Mouse (Mus musculus) testis, adult 2 months (tissue): Measurements from ENCODE around the gene Clp1.

Experiments
- CTCF ChIP-seq: fragments of 200-500 bp; IDR thresholded peaks from 2 replicates; pipeline ENCODE4 v1.5.1; 2012; ENCODE audit warnings: low read depth, mild to moderate bottlenecking, inconsistent platforms, low read length, moderate library complexity; ENCODE audit not compliant: control insufficient read depth, insufficient read depth, insufficient replicate concordance
- POLR2A ChIP-seq: fragments of 200-500 bp; IDR thresholded peaks from 2 replicates; pipeline ENCODE4 v1.6.1; 2012; ENCODE audit warnings: low read depth, mild to moderate bottlenecking, inconsistent platforms, low read length, moderate library complexity; ENCODE audit not compliant: control insufficient read depth

- TF ChIP-seq CTCF (no peak), POLR2A (no peak)
These were observed 37.1 kb downstream of the Clp1 start for GRCm38 (mm10) chr2:84690050-84690449.
